8 mouse cellular contexts compared by ENCODE assay signal in genomic region chr4:151334951-151335742, GRCm38 (mm10).
DNase-seq lines count a peak whose midpoint lies in the region; ATAC-seq lines count a peak whose summit lies in the region.

No protein-coding gene starts in this region.

- H3K9me3 ChIP-seq in heart, embryonic 12.5 days (replicated peaks), result no peaks in the 10 kb centered on the region

- H3K9ac ChIP-seq in heart, embryonic 12.5 days, result no peak overlapping the region

- WGBS in heart, embryonic 12.5 days, result 40% methylated on average over 23 of the region's 23 CpGs
- WGBS in large intestine, adult 2 months, result 40% methylated on average over 23 of the region's 23 CpGs

- no peaks in the 10 kb centered on the region for H3K36me3 ChIP-seq in heart, embryonic 12.5 days

- peaks cover 11% of the 10 kb centered on the region for H3K27me3 ChIP-seq in heart, embryonic 12.5 days (replicated peaks)

- no peak overlapping the region for H3K4me2 ChIP-seq in heart, embryonic 12.5 days

- 0 out of 2 replicates have a peak, but pooled peaks cover 10% of the 10 kb centered on the region for H3K4me1 ChIP-seq in heart, embryonic 12.5 days (replicated peaks)

- ATAC-seq in heart, embryonic 12.5 days (ENCODE audit: insufficient number of reproducible peaks, low FRiP score), result no peak

- peak; percentile 15 to 55 for DNase-seq in heart, adult 18-20 months
- DNase-seq in 3134 (ENCODE audit: extremely low read depth, insufficient read length, low spot score) (peak; percentile 9), adipocyte (ENCODE audit: low spot score) (peak; percentile 7)
- DNase-seq in embryo, embryonic 11.5 days (ENCODE audit: low read depth, low spot score), result peak; percentile 51
- peak; percentile 10 for DNase-seq in large intestine, adult 2 months (ENCODE audit: low read depth, low spot score)
- DNase-seq in neural tube, embryonic 10.5 days (ENCODE audit: extremely low spot score, low spot score), result peak; percentile 67
- DNase-seq in urinary bladder, postnatal 36 days (ENCODE audit: low spot score in 2 of 2), result peak; percentile 7 to 27

- H3K4me3 ChIP-seq in heart, embryonic 12.5 days, result no peak overlapping the region

- no peak overlapping the region for H3K27ac ChIP-seq in heart, embryonic 12.5 days (ENCODE audit: poor library complexity, severe bottlenecking)

Comparison
In these comparisons a context has a peak if more than half of its experiments do, and no peak if none do; other contexts are left out.
1. DNase-seq: peak in every context shown above with its lines; median percentile 67 in neural tube, embryonic 10.5 days; 51 in embryo, embryonic 11.5 days; 35 in heart, adult 18-20 months; 17 in urinary bladder, postnatal 36 days; 10 in large intestine, adult 2 months; 9 in 3134; 7 in adipocyte.